Mouse (Mus musculus) brain, embryonic 18.5 days (tissue): ENCODE results near the gene Aldoart1.

Experiments used
- DNase-seq: peaks from one replicate; pipeline ENCODE4 v3.0.0-alpha.2; 2012; ENCODE audit warnings: low read depth, low spot score

Gene Aldoart1

DNA sequence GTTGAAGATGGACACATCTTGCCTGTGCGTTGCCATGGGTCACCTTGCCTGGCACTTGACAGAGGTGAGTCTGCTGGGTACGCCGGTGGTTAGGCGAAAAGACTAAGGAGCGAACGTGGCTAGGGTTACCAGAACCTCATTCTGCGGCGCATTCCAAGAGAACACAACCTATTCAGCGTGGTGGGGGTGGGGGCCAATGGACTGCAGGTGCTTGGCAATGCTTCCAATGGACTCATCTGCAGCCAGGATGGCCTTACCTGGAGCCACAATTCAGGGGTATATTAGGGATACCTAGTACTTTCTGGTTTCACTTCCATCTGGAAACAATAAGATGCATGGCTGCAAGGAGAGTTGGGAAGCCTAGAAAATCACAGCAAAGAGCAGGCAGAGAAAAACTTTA is at the start of gene Aldoart1:
Gene Aldoart1, minus strand, starts transcription at position 101 of the 400 bp plus-strand sequence.
- no peak for DNase-seq

DNA sequence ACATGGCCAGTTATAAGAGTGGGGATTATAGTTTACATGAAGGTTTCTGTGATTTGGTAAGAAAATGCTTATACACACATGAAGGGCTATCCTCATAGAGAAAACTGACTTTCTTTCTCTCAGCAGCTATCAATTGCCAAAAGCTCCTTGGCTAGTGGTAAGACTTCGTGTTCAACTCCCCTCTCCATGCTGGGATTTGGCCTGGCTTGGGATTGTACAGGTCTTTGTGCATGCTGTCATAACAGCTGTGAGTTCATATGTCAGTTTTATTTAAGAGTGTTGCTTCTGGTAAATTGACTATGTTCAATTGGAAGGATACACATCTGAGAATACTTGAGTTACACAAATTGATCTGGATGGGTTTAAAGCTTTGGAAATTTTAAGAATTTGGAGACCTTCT is 49.1 kb upstream of the Aldoart1 start:
- DNase-seq, result no peak

DNA sequence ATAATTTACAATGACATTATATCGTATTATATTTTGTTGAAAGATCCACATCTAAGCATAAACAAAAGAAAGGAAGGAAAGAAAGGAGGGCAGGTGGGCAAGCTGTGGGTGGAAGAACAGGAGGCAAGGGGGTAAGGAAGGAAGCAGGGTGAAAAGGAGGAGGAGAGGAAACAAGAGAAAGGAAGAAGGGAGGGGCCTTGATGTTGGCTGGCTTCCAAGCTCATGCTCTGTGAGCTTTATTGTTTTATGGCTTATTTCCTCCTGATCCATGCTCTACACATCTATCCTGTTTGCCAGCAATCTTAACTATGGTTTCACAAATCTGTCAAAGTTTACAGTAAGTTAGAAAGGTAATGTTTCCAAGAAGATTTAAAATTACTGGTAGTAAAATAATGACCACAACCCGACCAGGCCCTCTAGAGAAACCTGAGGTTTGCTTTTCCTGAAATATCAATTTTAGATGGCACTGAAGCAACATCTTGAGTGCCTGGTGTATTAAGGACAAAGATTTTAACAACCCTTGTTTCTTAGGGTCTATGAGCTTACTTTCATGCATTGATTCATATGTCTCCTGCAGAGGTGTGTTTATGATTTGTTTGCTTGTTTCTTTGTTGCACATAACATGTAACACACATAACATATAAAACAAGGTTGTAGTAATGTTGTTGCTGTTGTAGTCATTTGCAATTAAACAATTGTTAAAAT is 13.1 kb upstream of the Aldoart1 start:
- DNase-seq, result no peak

DNA sequence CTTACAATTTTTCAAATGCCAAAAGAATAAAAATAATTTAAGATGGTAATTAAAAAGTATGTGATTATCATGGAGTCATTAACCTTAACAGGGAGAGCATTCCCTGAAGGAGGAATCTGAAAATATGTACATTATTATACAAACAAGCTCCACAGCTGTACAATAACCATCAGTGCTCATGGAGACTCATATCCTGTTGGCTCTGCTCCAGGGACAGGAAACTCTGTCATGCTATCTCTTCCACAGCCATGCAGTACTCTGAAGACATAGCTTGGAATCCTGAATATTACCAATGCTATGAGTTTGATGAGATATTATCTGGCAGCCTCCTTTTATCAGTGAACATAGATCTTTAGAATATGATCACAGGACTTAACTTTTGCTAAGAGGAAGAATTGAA is 8.2 kb downstream of the Aldoart1 start:
- DNase-seq, result no peak

DNA sequence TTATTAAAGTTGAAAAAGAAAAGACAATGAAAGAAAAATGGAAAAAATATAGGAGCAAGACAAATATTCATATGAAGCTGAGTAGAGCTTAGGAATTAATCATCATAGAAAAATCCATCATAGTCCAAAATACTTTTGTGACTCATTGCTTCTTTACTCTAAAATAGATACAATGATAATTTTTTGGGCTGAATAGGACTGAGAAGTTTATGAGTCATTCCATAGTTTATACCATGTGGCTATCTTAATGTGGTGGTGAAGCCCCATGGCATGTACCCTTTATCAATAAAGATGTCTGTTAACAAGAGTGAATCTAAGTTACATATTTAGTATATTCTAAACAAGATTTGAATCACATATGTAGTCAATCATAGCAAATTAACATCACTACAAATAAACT is 9.4 kb downstream of the Aldoart1 start:
- no peak for DNase-seq

DNA sequence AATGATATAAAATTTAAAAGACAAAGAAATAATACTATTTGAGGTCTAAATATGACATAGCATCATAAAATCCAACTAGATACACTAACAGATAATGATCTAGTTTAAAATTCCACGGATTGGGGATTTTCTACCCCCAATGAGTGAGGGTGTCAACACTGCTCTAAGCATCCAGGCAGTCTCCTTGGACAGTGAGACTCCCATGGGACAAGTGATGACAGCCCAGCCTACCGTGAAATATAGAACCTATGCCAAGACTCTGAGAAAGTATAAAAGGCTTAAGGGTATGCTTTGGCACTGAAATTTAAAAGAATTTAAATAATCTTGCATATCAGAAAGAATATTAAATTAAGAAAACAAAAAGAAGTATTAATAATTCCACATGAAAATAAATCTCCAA is 16.0 kb downstream of the Aldoart1 start:
- no peak for DNase-seq

DNA sequence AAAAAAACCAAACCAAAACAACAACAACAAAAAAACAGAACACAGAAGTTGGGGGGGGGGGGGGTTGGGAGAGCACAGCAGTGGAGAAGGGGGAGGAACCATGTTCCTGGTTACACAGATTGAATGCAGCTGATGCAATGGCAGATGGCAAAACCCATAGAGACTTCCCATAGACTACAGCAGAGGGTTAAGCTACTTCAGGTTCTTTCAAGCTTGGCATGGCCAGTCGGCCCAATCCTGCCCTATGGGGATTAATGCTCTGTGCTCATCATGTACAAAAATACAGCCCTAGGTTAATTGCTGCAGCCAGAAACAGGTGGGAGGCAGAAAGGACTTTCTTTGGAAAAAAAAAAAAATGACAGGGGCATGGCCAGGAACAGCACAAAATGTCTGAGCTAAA is 17.0 kb downstream of the Aldoart1 start:
- DNase-seq, result no peak

DNA sequence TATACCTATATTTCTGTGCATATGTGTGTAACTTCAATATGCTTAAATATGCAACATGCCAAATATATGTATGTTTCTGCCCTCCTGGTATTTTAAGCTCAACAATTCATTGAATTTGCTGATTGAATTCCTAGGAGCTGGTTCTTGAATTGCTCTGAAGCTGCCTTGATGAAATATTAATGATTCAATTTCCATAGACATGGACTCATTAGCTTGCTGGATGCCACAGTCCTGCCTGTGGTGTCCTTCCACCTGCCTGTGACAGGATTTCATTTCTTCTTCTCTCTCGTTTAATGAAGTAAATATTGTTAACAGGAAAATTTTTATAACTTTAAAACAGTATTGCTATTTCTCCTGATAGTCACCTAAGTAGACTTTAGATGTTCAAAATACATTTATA is 51.6 kb downstream of the Aldoart1 start:
- DNase-seq, result no peak
